Mouse (Mus musculus) thymus, adult 2 months (tissue): ENCODE measurements around the gene Poll.

Experiments used
- CTCF ChIP-seq: fragments of 200-500 bp; IDR thresholded peaks from 2 replicates; pipeline ENCODE4 v1.5.1; 2012; ENCODE audit warnings: mild to moderate bottlenecking, control low read depth, low read length, moderate library complexity, borderline replicate concordance; ENCODE audit not compliant: control insufficient read depth, poor library complexity, insufficient read depth; ENCODE audit errors: extremely low read depth
- POLR2A ChIP-seq: fragments of 200-500 bp; IDR thresholded peaks from 2 replicates; pipeline ENCODE4 v1.6.1; 2012; ENCODE audit warnings: mild to moderate bottlenecking, low read length, control low read depth, moderate library complexity; ENCODE audit not compliant: control insufficient read depth, poor library complexity, insufficient read depth; ENCODE audit errors: extremely low read depth

DNA sequence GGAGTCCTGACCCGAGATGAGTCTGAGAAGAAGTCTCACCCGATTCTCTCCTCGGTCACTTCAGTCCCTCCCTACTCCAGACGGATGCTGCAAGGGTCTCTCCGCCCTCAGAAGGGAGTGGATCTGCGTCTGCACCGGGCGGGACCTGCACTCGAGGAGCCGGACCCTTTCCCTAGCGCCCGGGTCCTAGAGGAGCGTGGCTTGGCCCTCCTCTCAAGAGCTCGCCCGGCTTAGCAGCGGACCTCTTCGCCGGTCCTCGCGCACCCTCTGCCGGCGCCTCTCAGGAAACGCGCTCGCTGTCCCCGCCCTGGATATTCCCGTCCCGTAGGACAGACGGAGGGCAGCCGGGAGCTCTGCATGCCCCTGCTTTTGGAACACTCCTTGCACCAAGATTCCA is 15.4 kb downstream of the Poll start:
- TF ChIP-seq POLR2A, result no peak
- TF ChIP-seq CTCF, result peak; percentile 92
